Mouse (Mus musculus) lung, postnatal 4 days (tissue): Measurements from ENCODE around the gene Prrx1.

Experiments used
- DNase-seq, 2 experiments: peaks; one replicate each; pipeline ENCODE4 v3.0.0; 2021

The Prrx1 gene

DNA sequence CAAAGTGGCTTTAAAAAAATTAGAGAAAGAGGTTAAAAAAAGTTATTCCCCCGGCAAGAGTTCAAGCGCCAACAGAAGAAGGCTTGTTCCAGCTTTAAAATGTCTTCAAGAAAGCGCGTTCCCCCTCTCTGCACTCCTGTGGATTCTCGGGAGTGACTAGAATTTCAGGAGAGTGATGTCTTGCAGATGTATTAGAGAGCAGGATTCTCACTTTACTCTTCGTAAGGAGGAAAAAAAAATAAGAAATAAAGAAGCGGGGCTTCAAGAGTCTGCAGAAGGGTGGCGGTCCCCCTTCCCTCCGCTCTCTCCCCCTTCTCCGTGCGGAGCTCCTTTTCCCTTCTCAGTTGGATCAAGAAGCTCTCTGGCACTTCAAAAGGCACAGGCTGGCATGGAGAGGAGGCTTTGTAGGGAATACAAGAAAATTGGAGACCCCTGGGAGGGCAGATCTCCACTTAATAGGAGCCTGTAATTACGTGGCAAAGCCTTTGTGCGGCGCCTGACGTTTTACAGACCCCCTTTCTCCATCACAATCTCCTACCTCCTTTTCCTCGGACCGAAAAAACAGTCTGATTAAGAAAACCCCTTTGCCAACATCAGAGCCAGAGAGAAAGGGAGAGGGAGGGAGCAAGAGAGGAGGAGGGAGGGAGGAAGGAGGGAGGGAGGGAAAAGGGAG is at the start of gene Prrx1:
Prrx1 (minus strand) TSS at position 610 of the 673 bp plus-strand sequence.
- DNase-seq = peak in 1 of 2 experiments; percentile 8

GRCm38 (mm10) chr1:163362202-163362601 is 48.7 kb upstream of the Prrx1 start:
- peak; percentile 17 to 47 for DNase-seq

- DNase-seq = no peak
Measured at GRCm38 (mm10) chr1:163361376-163361775, 47.9 kb upstream of the Prrx1 start.

GRCm38 (mm10) chr1:163360796-163361195 is 47.3 kb upstream of the Prrx1 start:
- no peak for DNase-seq

DNA sequence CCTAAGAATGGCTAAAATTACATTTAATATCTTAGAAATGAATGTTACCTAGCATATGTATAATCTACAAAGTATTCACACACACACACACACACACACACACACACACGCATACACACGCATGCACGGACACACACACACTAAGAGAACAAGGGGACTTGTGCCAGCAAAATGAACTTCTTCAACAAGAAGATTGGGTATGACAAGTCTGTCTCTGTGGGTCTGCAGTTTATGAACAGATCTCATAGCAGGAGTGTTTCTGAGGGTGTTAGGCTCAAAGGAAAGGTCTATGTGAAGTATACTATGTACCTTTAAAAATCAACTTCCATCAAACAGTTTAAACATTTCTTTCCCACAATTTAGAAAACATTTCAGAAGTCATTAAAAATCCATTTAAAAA is 46.0 kb upstream of the Prrx1 start:
- DNase-seq = no peak

DNA sequence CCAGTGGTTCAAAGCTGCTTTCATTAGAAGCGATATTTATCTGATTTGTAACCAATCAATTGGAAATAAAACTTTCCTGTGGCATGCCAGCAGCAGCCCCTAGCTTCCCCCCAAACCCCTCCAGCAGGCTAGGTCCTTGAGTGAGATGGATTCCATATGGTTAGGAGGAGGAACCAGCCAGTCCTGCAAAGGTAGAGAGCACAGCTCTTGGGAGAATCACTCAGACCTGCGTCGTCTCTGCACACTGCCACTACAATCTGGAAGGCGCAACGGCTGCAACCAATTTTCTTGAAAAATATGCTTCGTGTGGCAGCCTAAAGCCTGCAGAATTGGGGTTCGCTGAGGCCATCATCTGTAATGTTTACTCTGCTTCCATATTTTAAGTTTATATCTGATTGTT is 44.7 kb upstream of the Prrx1 start:
- no peak for DNase-seq

DNA sequence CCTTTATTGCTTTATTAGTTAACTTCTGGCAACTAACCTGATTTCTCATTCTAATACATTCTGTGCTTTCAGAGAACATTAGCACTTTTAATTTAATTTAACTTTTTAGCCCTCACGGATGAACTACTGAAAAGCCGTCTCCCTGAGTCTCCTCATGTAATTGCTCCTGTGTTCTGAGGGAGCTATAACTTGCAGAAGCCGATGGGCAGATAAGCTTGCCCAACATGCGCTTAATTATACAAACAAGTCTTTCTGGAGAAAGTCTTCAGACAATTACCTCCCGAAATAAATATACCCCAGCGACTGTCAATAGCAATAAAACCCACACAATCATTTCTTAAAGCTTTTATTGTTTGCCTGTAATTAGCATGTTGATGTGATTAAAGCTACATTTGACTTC is 44.2 kb upstream of the Prrx1 start:
- DNase-seq = no peak

- no peak for DNase-seq
Measured at GRCm38 (mm10) chr1:163356167-163356566, 42.7 kb upstream of the Prrx1 start.

GRCm38 (mm10) chr1:163355626-163356156 is 42.2 kb upstream of the Prrx1 start:
- no peak for DNase-seq

DNA sequence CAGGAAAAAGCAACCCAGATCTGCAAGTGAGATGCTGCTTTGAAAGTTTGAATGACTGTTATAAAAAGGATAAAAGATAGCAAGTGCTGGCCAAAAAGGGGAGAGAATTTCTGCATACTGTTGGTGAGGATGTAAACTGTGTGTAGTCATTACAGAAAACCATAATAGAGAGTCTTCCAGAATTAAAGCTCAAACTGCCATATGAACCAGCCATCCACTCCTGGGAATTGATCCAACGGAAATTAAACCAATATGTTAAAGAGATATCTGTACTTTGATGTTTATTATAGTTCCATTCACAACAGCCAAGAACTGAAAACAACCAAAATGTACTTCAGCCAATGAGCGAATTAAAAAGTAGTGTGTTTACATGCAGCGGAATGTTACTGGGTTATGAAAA is 37.5 kb upstream of the Prrx1 start:
- no peak for DNase-seq

DNA sequence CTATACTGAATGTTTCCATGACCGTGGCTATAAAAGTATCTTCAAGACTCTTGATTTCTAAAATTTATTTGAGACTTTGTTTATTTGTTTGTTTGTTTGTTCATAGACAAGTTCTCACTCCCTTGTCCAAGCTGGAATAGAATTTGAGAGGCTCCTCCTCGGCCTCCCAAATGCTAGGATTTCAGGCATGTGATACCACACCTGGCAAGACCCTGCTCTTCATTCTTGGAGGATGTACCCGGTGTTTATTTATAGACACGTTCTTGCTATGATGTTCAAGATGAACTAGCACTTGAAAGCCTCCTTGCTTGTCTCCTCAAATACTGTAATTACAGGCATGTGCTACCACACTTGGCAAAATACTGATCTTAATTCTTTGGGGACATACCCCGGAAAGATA is 32.0 kb upstream of the Prrx1 start:
- DNase-seq = no peak

DNA sequence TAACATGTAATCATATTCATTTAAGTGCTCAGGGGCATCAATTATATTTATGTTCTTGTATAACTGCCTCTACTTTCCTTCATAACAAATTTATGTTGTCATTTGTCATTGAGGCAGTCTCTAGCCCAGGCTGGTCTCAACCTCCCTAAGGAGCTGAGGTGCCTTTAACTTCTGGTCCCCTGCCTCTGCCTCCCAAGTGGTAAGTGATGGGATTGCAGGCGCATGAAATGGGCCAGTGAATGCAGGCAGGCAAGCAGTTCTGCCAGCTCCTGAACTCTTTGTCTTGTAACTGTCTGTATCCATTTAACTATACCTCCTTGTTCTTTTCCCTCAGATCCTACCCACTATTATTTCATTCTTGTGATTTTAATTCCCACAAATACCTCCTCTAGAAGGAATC is 31.4 kb upstream of the Prrx1 start:
- DNase-seq = no peak

DNA sequence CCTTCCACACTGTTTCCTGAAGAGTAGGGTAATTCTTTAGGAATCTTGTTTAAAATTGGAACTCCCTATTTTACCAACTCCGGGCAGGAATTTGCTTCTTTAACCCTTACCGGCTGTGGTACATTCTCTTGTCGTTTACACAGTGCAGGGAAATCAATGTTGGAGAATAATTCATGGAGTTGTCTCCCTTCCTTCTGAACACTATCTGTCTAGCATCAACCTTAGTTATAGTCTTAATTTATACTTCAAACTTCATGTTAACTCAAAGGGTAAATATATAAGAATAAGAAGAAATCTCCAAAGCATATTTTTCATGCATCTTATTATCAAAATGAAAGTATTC is 25.7 kb upstream of the Prrx1 start:
- no peak for DNase-seq

DNA sequence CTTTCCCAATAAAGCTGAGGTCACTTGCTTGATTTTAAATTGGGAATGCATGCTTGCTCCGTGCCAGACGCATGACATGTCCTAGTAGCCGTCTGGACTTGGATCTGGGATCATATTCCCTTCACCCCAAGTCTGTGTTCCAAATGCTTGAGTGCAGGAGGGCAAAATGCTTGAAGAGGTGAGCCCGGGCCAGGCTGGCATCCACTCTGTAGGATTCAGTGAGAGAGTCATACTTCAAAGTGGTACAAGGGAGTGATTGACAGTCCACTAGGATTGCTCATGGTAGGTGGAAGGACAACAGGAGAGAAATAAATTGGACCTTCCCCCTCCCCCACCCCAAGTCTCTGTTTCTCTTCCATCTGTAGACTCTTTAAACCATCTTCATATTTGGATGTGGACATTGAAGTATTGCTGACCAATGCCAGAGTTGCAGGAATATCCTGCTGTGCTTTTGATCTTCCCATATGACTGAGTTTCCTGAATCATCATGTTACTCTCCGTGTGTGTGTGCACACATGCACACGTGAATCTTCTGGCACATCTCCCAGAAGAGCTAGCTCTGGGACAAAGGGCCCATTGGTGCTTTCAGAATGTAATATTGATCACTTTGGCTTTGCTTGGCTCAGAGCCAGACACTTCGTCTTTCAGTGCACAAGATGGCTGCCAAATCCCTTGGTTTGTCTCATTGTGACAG is 25.2 kb upstream of the Prrx1 start:
- no peak for DNase-seq

- no peak for DNase-seq
Measured at GRCm38 (mm10) chr1:163337821-163338220, 24.3 kb upstream of the Prrx1 start.

GRCm38 (mm10) chr1:163327279-163327678 is 13.8 kb upstream of the Prrx1 start:
- DNase-seq = no peak

DNA sequence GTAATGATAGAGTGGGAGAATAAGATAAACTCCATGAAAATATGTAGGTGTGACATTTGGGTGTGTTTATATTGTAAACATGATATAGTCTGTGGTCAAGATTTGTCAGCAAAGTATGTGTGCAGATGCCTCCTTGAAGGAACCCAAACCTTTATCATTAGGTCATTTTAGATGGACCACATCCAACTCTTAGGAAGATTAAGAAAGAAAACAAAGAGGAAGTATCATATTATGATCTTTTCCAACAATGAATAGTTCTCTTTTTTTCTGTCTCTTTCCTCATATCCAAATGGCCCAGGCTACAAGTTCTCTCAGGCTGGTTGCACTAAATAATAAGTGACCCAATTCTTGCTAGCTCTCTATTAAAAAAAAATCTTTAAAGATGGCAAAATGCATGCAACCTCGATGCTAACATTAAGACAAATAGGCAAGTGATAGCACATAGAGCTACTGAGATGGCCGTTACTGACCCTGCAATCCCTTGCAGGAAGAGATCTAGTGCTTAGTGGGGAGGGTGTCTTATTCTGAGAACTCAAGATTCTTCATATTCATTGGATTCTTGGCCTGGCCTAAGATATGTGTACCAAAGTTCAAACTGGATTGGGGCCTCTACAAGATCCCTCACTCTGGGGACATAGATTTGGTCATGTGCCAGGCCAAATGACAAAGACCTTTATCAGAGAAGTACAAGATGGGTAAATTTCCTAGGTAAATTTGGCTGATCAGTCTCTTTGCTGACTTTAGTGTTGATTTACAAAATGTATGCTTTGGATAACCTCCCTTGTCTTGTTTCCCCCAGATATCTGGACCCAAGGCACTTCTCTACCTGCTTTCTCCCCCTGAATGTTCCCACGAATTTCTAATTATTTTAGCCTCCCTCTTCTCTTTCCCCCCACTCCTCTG is 6.4 kb upstream of the Prrx1 start:
- DNase-seq = no peak

DNA sequence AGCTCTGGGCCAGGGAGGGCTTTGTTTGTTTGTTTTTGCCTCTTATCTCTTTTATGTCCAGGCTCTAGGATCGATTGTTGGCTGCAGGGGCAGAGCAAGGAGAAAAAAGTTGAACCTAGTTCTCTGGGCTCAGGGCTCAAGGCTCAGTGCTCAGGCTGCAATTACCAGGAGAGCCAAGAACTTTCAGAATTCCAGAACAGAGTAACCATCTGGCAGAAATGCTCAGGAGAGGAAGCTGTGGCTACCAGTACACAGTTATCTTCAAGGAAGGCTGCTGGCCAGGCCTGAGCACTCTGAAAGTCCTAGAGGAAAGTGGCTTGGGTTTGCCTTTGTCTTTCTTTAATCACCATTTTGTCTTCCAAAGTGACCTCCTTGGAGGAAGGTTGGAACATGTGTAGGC is 3.4 kb upstream of the Prrx1 start:
- DNase-seq = no peak

DNA sequence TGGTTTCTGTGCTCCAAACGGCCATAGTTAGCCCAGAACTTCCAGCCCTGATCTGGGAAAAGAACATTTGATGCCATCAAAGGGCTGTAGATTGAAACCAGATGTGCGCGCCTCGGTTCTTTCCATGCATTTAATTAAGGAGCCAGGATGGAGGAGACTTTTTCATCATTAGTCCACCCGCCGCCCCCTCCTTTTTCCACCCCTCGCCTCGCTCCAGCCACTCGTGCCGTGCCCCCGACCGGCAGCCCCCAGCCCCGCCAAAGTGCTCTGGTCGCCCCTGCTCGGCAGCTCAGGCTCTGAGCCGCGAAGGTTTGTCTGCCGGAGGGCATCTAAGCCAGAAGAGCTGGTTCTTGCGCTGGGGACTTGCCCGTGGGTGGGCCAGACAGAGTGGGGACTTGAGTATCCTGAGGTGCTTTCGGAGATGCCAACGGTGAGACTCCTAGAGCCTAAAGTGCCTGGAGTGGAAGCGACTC is 1.4 kb upstream of the Prrx1 start:
- DNase-seq = no peak

DNA sequence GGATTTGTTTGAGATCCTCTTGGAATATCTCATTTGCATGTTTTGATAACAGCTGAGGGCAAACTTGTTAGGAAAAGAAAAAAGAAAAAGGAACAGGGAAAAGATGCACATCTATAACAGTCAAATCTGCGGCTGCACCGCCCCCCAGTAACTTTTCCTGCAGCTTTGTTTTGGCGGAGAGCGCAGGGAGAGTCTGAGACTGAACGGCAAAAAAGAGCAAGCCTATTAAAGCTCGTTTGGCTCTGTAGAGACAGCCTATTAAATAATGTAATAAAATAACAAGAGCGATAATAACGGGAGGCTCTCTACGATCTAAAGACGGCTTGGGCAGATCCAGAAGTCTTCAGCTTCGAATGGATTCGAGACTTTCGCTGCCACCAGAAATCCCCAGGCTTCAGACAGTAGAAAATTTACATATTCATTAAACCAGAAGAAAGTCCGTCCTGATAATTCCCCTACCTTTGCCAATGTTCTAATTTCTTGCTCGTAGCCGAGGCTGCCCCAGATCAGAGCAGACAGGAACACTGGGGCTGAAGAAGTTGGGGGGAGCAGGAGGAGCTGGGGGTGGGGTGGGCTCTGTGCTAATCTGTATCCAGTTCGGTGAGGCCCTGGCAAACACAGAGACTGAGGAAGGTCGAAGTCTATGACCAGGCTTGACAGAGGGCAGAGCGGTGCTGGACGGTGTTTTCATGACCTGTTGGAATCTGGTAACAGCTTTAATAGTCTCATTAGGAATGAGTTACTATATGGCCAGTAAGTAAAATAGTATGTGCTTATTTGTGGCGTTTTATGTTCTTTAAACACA is 613 bp upstream of the Prrx1 start:
- DNase-seq = peak in 1 of 2 experiments; percentile 9

- peak; percentile 55 to 67 for DNase-seq
Measured at GRCm38 (mm10) chr1:163311861-163312811, 1.4 kb downstream of the Prrx1 start.
